Mouse (Mus musculus): ENCODE results near the gene St6gal1.

St6gal1 gene

DNA sequence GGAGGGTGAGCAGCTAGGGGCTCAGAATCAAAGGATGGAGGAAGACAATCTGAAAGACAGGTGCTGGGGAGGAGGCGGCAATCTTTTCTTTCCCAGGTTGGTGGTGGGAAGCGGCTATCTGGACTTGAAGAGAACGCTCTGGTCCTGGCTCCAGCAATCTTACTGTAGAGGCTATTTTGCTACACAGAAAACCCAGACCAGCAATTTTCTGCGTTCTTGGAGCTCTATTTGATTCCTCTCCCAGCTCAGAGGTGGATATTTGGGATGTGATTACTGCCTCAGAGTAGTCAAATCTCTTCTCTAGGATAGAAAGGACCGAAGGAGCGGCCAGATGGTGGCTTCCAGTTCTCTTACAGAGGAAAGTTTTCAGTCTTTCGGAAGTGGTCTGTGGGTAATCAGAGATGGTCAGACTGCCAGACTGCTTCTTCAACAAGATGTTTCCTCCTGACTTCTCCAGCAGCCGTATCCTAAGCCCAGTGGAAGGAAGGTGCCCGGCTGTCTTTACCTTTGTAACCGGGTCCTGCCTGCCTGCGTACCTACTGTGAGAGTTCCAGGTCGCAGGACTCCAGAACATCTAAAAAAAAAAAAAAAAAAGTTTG is 570 bp upstream of the St6gal1 start:
- no peak for DNase-seq

- peak; percentile 70 to 78 for DNase-seq
These were observed 655 bp downstream of the St6gal1 start for GRCm38 (mm10) chr16:23225069-23225721.

GRCm38 (mm10) chr16:23225821-23226600 is 1.5 kb downstream of the St6gal1 start:
- DNase-seq = peak; percentile 65 to 68

GRCm38 (mm10) chr16:23226601-23227351 is 2.2 kb downstream of the St6gal1 start:
- DNase-seq = peak; percentile 57

- no peak for DNase-seq
These were observed 3.3 kb downstream of the St6gal1 start for GRCm38 (mm10) chr16:23227851-23228250.

- DNase-seq = no peak
These were observed 3.9 kb downstream of the St6gal1 start for GRCm38 (mm10) chr16:23228486-23228885.

- DNase-seq = no peak
These were observed 5.4 kb downstream of the St6gal1 start for GRCm38 (mm10) chr16:23229945-23230344.

GRCm38 (mm10) chr16:23231168-23231567 is 6.6 kb downstream of the St6gal1 start:
- DNase-seq = peak; percentile 74 to 87

DNA sequence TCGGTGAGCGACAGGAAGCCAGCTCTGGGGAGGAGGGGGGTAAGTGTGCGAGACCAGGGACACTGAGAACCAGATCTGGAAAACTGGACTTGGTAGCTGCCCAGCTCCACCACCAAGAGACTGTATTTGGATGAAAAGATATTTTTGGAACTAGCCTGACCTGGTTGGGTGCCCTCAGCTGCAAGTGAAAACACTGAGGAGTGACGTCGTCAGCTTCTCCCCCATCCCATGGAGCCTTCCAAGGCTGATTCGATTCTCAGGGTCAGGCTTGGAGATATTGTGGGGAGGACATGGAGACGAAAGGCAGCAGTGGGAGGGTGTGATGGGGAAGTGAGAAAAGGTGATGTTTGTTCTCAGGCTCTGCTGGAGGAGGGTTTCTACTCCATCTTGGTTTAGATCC is 8.2 kb downstream of the St6gal1 start:
- peak in 1 of 2 experiments; percentile 36 for DNase-seq

DNA sequence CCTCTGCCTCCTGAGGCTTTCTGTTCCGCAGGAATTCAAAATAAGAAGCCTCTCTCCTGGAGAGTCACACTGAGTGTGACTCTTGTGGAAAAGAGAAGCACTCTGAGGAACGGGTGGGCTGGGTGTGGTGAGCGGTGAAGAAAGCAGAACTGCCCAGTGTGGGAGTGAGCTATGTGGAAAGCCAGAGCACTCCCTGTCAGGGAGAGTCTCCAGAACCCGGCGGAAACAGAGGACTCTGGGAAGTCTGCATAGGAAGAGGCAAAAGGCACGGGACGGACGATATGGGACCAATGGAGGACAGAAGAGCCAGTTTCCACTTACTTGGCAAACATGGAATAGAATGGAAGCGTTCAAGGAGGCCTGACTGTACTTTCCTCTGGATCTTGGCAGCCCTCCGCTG is 9.0 kb downstream of the St6gal1 start:
- peak; percentile 67 to 68 for DNase-seq

- DNase-seq = no peak
These were observed 10.0 kb downstream of the St6gal1 start for GRCm38 (mm10) chr16:23234557-23234956.

DNA sequence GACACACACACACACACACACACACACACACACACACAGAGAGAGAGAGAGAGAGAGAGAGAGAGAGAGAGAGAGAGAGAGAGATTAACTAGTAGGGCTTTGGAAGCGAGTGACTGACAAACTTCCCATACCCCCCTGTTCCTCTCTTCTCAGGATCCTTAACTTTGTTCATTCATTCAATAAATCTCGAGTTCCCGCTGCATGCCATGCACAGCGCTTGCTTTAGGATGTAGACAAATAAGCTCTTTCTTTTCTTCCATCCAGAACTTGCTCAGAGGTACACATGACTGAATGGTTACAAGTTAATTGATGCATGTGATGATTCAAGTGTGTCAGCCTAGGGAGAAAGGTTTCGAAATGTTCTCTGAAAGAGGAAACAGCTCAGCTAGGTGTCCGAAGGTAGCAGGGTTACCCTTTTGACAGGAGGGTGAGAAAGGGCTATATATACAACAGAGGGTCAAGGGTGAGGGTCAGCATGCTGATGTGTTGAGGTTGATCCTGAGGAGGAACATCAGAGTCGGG is 10.7 kb downstream of the St6gal1 start:
- no peak for DNase-seq

GRCm38 (mm10) chr16:23239583-23239982 is 15.0 kb downstream of the St6gal1 start:
- peak; percentile 71 to 88 for DNase-seq

GRCm38 (mm10) chr16:23240049-23240949 is 15.8 kb downstream of the St6gal1 start:
- peak; percentile 87 to 94 for DNase-seq

DNA sequence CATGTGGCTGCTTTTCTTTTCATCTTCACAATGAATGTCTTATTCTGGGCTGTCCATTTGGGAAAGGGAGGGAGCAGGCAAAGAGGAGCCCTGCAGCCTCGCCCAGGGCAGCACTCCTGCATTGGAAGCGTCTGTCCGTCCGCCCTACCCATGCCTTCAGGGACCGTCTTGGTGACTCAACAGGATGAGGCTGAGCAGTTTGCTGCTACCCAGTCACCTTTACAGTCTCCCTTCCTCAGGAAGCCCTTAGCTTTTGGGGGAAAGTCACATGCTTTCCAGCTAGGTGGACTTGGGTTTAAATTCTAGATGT is 16.4 kb downstream of the St6gal1 start:
- no peak for DNase-seq

GRCm38 (mm10) chr16:23243726-23244425 is 19.3 kb downstream of the St6gal1 start:
- no peak for DNase-seq

- no peak for DNase-seq
These were observed 19.9 kb downstream of the St6gal1 start for GRCm38 (mm10) chr16:23244486-23244885.

GRCm38 (mm10) chr16:23249285-23249684 is 24.7 kb downstream of the St6gal1 start:
- peak in 1 of 2 experiments; percentile 53 for DNase-seq

DNA sequence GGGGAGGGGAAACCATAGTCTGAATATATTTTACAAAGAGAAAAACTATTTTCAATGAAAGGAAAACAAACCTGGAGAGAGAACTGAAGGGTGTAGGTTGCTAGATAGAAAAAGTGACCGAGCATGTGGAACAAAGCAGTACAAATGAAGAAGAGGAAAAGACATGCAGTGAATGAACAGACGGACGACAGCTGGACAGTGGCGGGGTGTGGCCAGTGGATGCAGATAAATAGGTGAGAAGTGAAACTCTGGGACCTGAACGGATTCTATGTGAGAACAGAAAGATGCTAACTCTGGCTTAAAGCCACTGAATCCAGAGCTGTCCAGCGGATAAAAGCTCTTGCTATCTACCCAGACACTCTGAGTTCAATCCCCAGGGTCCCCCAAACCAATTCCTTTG is 25.2 kb downstream of the St6gal1 start:
- DNase-seq = peak in 1 of 2 experiments; percentile 57

DNA sequence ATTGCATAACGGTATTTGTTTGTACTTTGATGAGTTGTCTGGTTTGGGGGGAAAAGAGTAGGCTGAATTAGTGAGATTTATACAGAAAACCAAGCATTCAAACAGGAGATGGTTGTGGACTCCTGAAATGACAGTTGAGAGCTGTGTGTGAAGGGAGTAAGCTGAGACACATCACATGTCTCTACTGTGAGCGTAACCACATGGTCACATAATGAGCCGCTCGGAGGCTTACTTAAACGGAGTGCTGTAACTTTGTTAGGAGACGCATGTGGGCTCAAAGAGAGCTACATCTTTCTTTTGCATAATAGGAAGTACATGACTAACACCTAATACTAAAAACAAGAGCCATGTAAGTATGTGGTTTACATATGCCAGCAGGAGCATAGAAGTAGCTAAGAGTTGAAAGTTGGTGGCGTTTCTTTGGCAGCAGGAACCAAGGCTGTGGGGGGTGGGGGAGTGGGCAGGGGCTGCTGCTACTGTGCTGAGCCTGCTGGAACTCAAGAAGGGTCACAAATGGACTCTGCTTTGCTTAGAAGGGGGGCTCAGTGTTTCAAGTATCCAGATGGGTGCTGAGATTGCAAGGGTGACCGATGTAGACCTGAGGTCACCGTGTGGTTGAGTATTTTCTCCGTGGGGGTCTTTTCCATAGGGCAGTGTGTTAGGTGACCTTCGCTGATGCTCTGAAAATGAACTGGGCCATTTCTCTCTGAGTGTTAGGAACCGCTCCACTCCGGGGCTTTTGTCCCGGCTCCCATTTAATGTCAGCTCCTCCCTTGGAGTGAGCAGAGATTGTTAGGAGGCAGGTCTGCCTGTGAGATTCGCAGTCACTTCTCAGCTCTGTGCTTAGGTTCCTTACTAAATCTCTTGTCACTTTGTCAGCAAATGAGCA is 26.3 kb downstream of the St6gal1 start:
- peak in 1 of 2 experiments; percentile 62 for DNase-seq

Measured in lung, postnatal 4 days (tissue).